Mouse (Mus musculus): ENCODE results near the gene Dmbt1. TPM values are rescaled to one million over a fixed set of nuclear protein-coding genes. Genes with fewer than 3 reads are reported as not detected.

Gene Dmbt1
- total RNA-seq (2023; ENCODE audit: inconsistent age) = 0.24 to 0.27 TPM in 2 of 4 replicates, not detected in the others

DNA sequence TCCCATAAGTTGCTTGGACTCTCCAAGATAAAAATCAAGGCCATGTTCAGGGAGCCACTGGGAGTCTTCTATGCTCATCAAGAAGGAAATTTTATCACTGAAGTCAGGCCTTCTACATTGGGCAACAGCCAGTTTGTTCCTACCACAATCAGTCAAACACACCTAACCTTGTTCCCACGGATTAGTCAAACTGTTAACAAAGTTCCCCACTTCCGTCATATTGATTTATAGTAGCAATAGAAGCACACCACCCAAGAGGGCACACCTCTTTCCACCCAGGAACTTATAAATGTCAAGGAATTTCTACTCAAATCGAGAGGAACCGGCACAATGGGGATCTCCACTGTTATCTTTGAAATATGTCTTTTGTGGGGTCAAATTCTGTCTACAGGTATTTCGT, at the start of gene Dmbt1:
Dmbt1 (plus strand) TSS at position 299 of the 400 bp plus-strand sequence.

DNA sequence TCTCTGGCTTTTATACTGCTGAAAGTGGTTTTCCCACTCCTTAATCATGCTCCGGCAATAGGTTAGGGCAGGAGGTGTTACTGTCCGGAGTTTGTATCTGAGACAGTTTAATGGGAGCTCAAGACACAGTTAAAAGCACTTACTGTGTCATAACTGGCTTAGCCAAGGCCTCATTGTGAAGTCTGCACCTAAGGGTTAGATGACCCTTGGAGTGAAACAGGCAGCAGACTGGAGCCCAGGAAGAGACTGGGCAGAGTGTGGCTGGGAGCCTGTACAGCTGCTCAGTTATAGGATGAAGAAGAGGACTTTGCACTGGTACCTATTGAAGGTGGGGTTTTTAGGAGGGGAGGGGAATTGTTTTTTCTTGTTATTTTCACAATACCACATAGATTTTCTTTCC, 114.4 kb downstream of the Dmbt1 start, which contains the start of gene 4933402N03Rik:
4933402N03Rik (minus strand) TSS at position 101 of the 400 bp plus-strand sequence.

Other genes starting within 250 kb of the Dmbt1 start
- gene Plekha1, start 166.3 kb upstream of the Dmbt1 start, total RNA-seq (2023; ENCODE audit: inconsistent age) = 42.6 to 45.6 TPM (median 44.6 TPM) in 4 replicates
- gene Htra1, start 95.9 kb upstream of the Dmbt1 start, total RNA-seq (2023; ENCODE audit: inconsistent age) = 0.77 TPM in 1 of 4 replicates, not detected in the others
- not detected in 4 replicates for gene 4933402N03Rik, start 114.3 kb downstream of the Dmbt1 start, total RNA-seq (2023; ENCODE audit: inconsistent age)
- gene 5430419D17Rik, start 142.3 kb downstream of the Dmbt1 start, total RNA-seq (2023; ENCODE audit: inconsistent age) = not detected in 4 replicates

All from B cell, adult (primary cell).